In genomic region chr2:36103555-36104367, GRCm38 (mm10) we compare ENCODE assay signal across 8 mouse cellular contexts. TPM values are rescaled to one million over a fixed set of nuclear protein-coding genes. Genes with fewer than 3 reads are reported as not detected.
DNase-seq lines count a peak whose midpoint lies in the region; ATAC-seq lines count a peak whose summit lies in the region.

No protein-coding gene starts in this region.

- H3K4me2 ChIP-seq in forebrain, embryonic 13.5 days, result peak overlapping the region; percentile 64

- DNase-seq in cerebellum, adult 8-10 months, result peak; percentile 12
- no peak for DNase-seq in cerebellum, adult 9-11 months
- DNase-seq in ES-CJ7 (ENCODE audit: low read depth, low spot score), result peak; percentile 33
- DNase-seq in kidney, postnatal 10 days, result peak; percentile 43
- DNase-seq in neural tube, embryonic 10.5 days (ENCODE audit: extremely low spot score, low spot score), result peak; percentile 73

- H3K36me3 ChIP-seq in forebrain, embryonic 13.5 days (ENCODE audit: poor library complexity, severe bottlenecking), result no peaks in the 10 kb centered on the region

- peak overlapping the region; percentile 94 for H3K27ac ChIP-seq in forebrain, embryonic 13.5 days

- H3K27me3 ChIP-seq in forebrain, embryonic 13.5 days, result peaks cover 99% of the 10 kb centered on the region

- ATAC-seq in forebrain, embryonic 13.5 days, result peak; percentile 50; the same call in 1 of the 2 replicates
- no peak for ATAC-seq in activated CD4-positive, CD25-positive, alpha-beta regulatory T cell, adult 4 months
- no peak for ATAC-seq in inflammation-experienced regulatory T-cells, adult 6 months

- H3K9me3 ChIP-seq in forebrain, embryonic 13.5 days (replicated peaks), result no peaks in the 10 kb centered on the region

- peaks cover 31% of the 10 kb centered on the region for H3K4me1 ChIP-seq in forebrain, embryonic 13.5 days

- H3K4me3 ChIP-seq in forebrain, embryonic 13.5 days, result peak overlapping the region; percentile 46

- peak overlapping the region; percentile 65 for H3K9ac ChIP-seq in forebrain, embryonic 13.5 days

- under 1% methylated on average over 38 of the region's 38 CpGs for WGBS in forebrain, embryonic 13.5 days

RNA-seq across cellular contexts. Expression of gene Lhx6, which starts 1.4 kb away (rescaled TPM):
- 25.9 and 33.7 TPM in 2 replicates for polyA plus RNA-seq in forebrain, embryonic 13.5 days (2015; fragmentation: Nextera tagmentation; extraction: Ambion mirVana)
- not detected for polyA plus RNA-seq in activated CD4-positive, CD25-positive, alpha-beta regulatory T cell, adult 4 months (2017; shearing (Covaris generic))
- polyA plus RNA-seq in inflammation-experienced regulatory T-cells, adult 6 months (2017; shearing (Covaris generic)), result not detected

RNA-seq across cellular contexts. Expression of gene Mrrf, which starts 32.4 kb away (rescaled TPM):
- polyA plus RNA-seq in forebrain, embryonic 13.5 days (2015; fragmentation: Nextera tagmentation; extraction: Ambion mirVana), result 25.7 and 27.2 TPM in 2 replicates
- polyA plus RNA-seq in activated CD4-positive, CD25-positive, alpha-beta regulatory T cell, adult 4 months (2017; shearing (Covaris generic)), result 10 to 100 TPM in 1 of 2 experiments, 1 to 10 TPM in 1; 9.4 to 16.3 TPM
- polyA plus RNA-seq in inflammation-experienced regulatory T-cells, adult 6 months (2017; shearing (Covaris generic)), result 10 to 100 TPM; 12.7 to 19.7 (median 15.2) TPM

RNA-seq across cellular contexts. Expression of gene Rbm18, which starts 32.8 kb away (rescaled TPM):
- 140 and 143 TPM in 2 replicates for polyA plus RNA-seq in forebrain, embryonic 13.5 days (2015; fragmentation: Nextera tagmentation; extraction: Ambion mirVana)
- 10 to 100 TPM; 47.5 to 55.6 TPM for polyA plus RNA-seq in activated CD4-positive, CD25-positive, alpha-beta regulatory T cell, adult 4 months (2017; shearing (Covaris generic))
- 10 to 100 TPM; 45.5 to 59.4 (median 55.0) TPM for polyA plus RNA-seq in inflammation-experienced regulatory T-cells, adult 6 months (2017; shearing (Covaris generic))

RNA-seq across cellular contexts. Expression of gene Morn5, which starts 54.5 kb away (rescaled TPM):
- polyA plus RNA-seq in forebrain, embryonic 13.5 days (2015; fragmentation: Nextera tagmentation; extraction: Ambion mirVana), result 2.0 and 4.1 TPM in 2 replicates
- polyA plus RNA-seq in activated CD4-positive, CD25-positive, alpha-beta regulatory T cell, adult 4 months (2017; shearing (Covaris generic)), result not detected
- polyA plus RNA-seq in inflammation-experienced regulatory T-cells, adult 6 months (2017; shearing (Covaris generic)), result not detected

RNA-seq across cellular contexts. Expression of gene Ndufa8, which starts 54.6 kb away (rescaled TPM):
- 222 and 237 TPM in 2 replicates for polyA plus RNA-seq in forebrain, embryonic 13.5 days (2015; fragmentation: Nextera tagmentation; extraction: Ambion mirVana)
- 100 to 1,000 TPM; 194 to 234 TPM for polyA plus RNA-seq in activated CD4-positive, CD25-positive, alpha-beta regulatory T cell, adult 4 months (2017; shearing (Covaris generic))
- 100 to 1,000 TPM; 164 to 233 (median 170) TPM for polyA plus RNA-seq in inflammation-experienced regulatory T-cells, adult 6 months (2017; shearing (Covaris generic))

Comparison
In these comparisons a context has a peak if more than half of its experiments do, and no peak if none do; other contexts are left out.
1. RNA of gene Lhx6, which starts 1.4 kb away (polyA plus RNA-seq): 25.9 to 33.7 TPM in forebrain, embryonic 13.5 days; not detected in inflammation-experienced regulatory T-cells, adult 6 months and not detected in activated CD4-positive, CD25-positive, alpha-beta regulatory T cell, adult 4 months; every median in the first group is over 10 times any median in the second.